Mouse (Mus musculus): ENCODE measurements around the gene Gm2056.
"Not testable (repeated sequence)": the region's sequence is repeated elsewhere in the genome, so short reads cannot be mapped to it uniquely, and the experiment has no call there.

The Gm2056 gene

GRCm38 (mm10) chr12:88026704-88027103 lies at the start of gene Gm2056:
Gene Gm2056 (plus strand): TSS chr12:88027004.
- DNase-seq (ENCODE audit: low spot score in 2 of 2) = not testable (repeated sequence)

- DNase-seq (ENCODE audit: low spot score in 2 of 2) = not testable (repeated sequence)
These were observed 42.8 kb upstream of the Gm2056 start for GRCm38 (mm10) chr12:87984000-87984399.

GRCm38 (mm10) chr12:88004118-88004517 lies 22.7 kb upstream of the Gm2056 start:
- DNase-seq (ENCODE audit: low spot score in 2 of 2) = not testable (repeated sequence)

- DNase-seq (ENCODE audit: low spot score in 2 of 2) = not testable (repeated sequence)
These were observed 15.3 kb upstream of the Gm2056 start, which contains the start of gene Gm2075 for GRCm38 (mm10) chr12:88011548-88011947. Gene Gm2075 (plus strand): TSS chr12:88011848.

GRCm38 (mm10) chr12:88018671-88019070 lies 8.1 kb upstream of the Gm2056 start, which contains the start of gene Gm6803:
Gene Gm6803 (minus strand): TSS chr12:88018771.
- DNase-seq (ENCODE audit: low spot score in 2 of 2) = not testable (repeated sequence)

GRCm38 (mm10) chr12:88032250-88032649 lies 5.4 kb downstream of the Gm2056 start:
- DNase-seq (ENCODE audit: low spot score in 2 of 2) = not testable (repeated sequence)

GRCm38 (mm10) chr12:88039062-88039461 lies 12.3 kb downstream of the Gm2056 start:
- not testable (repeated sequence) for DNase-seq (ENCODE audit: low spot score in 2 of 2)

GRCm38 (mm10) chr12:88039703-88040102 lies 12.9 kb downstream of the Gm2056 start:
- not testable (repeated sequence) for DNase-seq (ENCODE audit: low spot score in 2 of 2)

- not testable (repeated sequence) for DNase-seq (ENCODE audit: low spot score in 2 of 2)
These were observed 18.4 kb downstream of the Gm2056 start for GRCm38 (mm10) chr12:88045226-88045625.
